Mouse (Mus musculus) limb, embryonic 14.5 days (tissue): ENCODE results near the gene Efhc1. TPM values are rescaled to one million over a fixed set of nuclear protein-coding genes. Genes with fewer than 3 reads are reported as not detected.
A peak's percentile ranks its signal among the peaks of the same experiment; 100 is the strongest.

Experiments used
- ATAC-seq: fragments of 200-750 bp; cut with Nextera tagmentation; 2 replicates; pipeline ENCODE4 v1.8.0; 2017; ENCODE audit warnings: low read depth, moderate number of reproducible peaks, moderate TSS enrichment; ENCODE audit not compliant: low FRiP score
- DNase-seq: peaks from one replicate; pipeline ENCODE4 v3.0.0-alpha.2; 2015; ENCODE audit warnings: low spot score
- H3K27ac ChIP-seq: fragments of 300-500 bp; sonication (generic); replicated peaks from 2 replicates; pipeline ENCODE4 v1.5.1; 2014; ENCODE audit warnings: low read depth, mild to moderate bottlenecking, low read length, moderate library complexity, mixed read lengths
- H3K27me3 ChIP-seq: fragments of 300-500 bp; sonication (generic); 2 replicates; pipeline ENCODE4 v1.6.1; 2014; ENCODE audit warnings: low read length, mixed read lengths; ENCODE audit not compliant: control insufficient read depth, insufficient read depth
- H3K36me3 ChIP-seq: fragments of 300-500 bp; sonication (generic); 2 replicates; pipeline ENCODE4 v1.6.1; 2014; ENCODE audit warnings: mild to moderate bottlenecking, low read length, moderate library complexity, mixed read lengths; ENCODE audit not compliant: control insufficient read depth, insufficient read depth
- H3K4me1 ChIP-seq: fragments of 300-500 bp; sonication (generic); 2 replicates; pipeline ENCODE4 v1.6.1; 2014; ENCODE audit warnings: antibody characterized with exemption, low read length, mixed read lengths; ENCODE audit not compliant: control insufficient read depth, insufficient read depth
- H3K4me2 ChIP-seq: fragments of 300-500 bp; sonication (generic); replicated peaks from 2 replicates; pipeline ENCODE4 v1.6.1; 2014; ENCODE audit warnings: low read depth, mild to moderate bottlenecking, low read length, moderate library complexity; ENCODE audit not compliant: severe bottlenecking
- H3K4me3 ChIP-seq: fragments of 300-500 bp; sonication (generic); replicated peaks from 2 replicates; pipeline ENCODE4 v1.5.1; 2014; ENCODE audit warnings: low read length
- H3K9ac ChIP-seq: fragments of 300-500 bp; sonication (generic); 2 replicates; pipeline ENCODE4 v1.6.1; 2014; ENCODE audit warnings: mild to moderate bottlenecking, low read depth, low read length, moderate library complexity; ENCODE audit not compliant: severe bottlenecking
- H3K9me3 ChIP-seq: fragments of 300-500 bp; sonication (generic); 2 replicates; pipeline ENCODE4 v1.6.1; 2016; ENCODE audit warnings: low read length; ENCODE audit not compliant: control insufficient read depth
- POLR2A ChIP-seq: fragments of 200-500 bp; IDR thresholded peaks from 2 replicates; pipeline ENCODE4 v1.8.0; 2012; ENCODE audit warnings: inconsistent platforms, mild to moderate bottlenecking, moderate library complexity, borderline replicate concordance; ENCODE audit not compliant: insufficient read depth, insufficient read length; ENCODE audit errors: extremely low read depth
- WGBS: fragments of 180-500 bp; shearing (Covaris S2); extraction: QIAGEN DNeasy Blood & Tissue Kit; methylation state at CpG from one replicate; pipeline ENCODE4 v1.1.7; 2014; 5-methylcytosine and 5-hydroxymethylcytosine counted together
- polyA plus RNA-seq, 2 experiments: library from polyadenylated mRNA; depleted of rRNA in 1 of 2; stranded (reverse) in 1 of 2; unstranded in 1 of 2; fragments of >200 nt; fragmentation: Nextera tagmentation in 1 of 2; extraction: Ambion mirVana in 1 of 2; gene quantifications; 2 replicates each; pipeline versions ENCODE4 v1.2.1 to v1.2.3; 2012 to 2014

Gene Efhc1
- polyA plus RNA-seq, 2 experiments: 2.7 to 3.1 TPM

DNA sequence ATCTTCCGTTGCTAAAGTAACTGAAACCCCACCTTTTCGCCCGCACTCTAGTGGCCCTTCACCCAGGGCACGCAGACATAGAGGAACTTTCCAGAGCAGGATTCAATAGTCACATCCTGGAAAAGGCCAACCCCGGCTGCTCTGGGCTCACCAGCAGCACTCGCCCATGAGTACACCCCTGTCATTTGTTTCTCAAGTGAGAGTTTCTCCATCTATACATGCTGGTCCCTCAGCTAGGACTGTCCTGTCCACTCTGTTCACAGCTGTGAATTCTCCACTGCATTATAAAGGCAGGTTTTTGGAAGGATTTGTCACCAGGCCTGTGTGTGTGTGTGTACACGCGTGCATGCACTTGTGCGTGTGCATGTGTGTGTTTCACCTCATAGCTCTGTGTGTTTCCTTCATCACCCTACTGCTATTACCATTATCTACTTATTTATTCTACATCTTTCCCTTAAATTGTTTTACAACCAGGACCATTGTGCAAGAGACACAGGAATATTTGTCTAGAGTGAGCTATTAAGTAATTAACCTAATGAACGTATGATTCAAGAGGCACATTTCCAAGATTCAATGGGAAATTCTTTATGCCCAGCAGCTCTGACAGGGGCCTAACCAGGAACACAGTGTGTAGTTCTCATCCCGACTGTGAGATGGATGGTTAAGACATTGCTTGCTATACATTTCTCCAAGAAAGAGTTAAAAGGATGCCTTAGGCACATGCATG, 81.8 kb downstream of the Efhc1 start:
- WGBS: 86% methylated on average over 11 of the region's 11 CpGs

DNA sequence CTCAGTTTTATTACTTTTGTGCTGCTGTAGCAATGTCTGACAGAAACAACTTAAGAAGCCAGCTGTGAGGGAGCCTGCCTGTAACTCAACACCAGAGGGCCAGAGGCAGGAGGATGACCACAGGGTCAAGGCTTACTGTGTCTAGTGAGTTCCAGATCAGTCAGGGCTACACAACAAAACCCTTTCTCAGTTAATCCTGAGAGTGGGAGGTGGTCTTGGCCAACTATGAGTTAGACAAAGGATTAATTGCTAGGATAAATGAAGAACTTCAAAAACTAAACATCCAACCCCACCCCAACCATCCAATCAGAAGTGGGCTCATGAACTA, 82.3 kb downstream of the Efhc1 start:
- ATAC-seq (peak; percentile 25; the same call in 1 of the 2 replicates), DNase-seq (no peak)
- no peak for TF ChIP-seq POLR2A

More for the DNA sequence above, 81.8 kb downstream of the Efhc1 start:
- no peaks in the 10 kb centered on the region for H3K4me1 ChIP-seq
- H3K4me3 ChIP-seq: no peak overlapping the region
- peaks cover 20% of the 10 kb centered on the region; the same call in 1 of the 2 replicates for H3K36me3 ChIP-seq
- H3K4me2 ChIP-seq: no peak overlapping the region
- H3K27ac ChIP-seq: no peak overlapping the region
- H3K9me3 ChIP-seq: no peaks in the 10 kb centered on the region
- TF ChIP-seq POLR2A: no peak
- H3K9ac ChIP-seq: no peak overlapping the region
- DNase-seq: no peak
- no peak for ATAC-seq
- H3K27me3 ChIP-seq: no peaks in the 10 kb centered on the region

DNA sequence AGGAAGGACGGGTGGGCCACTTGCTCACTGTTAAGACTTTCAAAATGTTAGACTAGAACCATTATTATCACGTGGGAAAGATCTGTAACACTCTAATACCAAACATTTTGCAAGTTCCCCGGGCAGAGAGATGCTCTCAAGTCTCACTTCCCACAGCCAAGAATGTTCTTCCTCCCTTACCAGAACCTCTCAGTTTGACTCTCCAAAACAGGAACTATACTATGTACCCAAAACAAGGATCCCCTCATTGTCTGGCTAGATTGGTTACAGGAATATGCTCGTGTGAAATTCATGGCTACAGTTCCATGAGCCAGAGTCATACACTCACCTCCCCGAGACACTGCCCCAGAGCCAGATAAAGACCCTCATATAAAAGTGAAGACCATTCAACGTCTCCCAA, 84.5 kb downstream of the Efhc1 start:
- TF ChIP-seq POLR2A: no peak
- no peaks in the 10 kb centered on the region for H3K27me3 ChIP-seq
- no peak overlapping the region for H3K27ac ChIP-seq
- WGBS: 81% methylated on average over 6 of the region's 6 CpGs
- H3K4me3 ChIP-seq: no peak overlapping the region
- H3K4me1 ChIP-seq: peaks cover 4% of the 10 kb centered on the region
- no peaks in the 10 kb centered on the region for H3K9me3 ChIP-seq
- H3K4me2 ChIP-seq: no peak overlapping the region
- no peak overlapping the region for H3K9ac ChIP-seq
- DNase-seq (no peak), ATAC-seq (no peak)
- H3K36me3 ChIP-seq: peaks cover 20% of the 10 kb centered on the region; the same call in 1 of the 2 replicates

More for the DNA sequence above, 82.3 kb downstream of the Efhc1 start:
- no peaks in the 10 kb centered on the region for H3K9me3 ChIP-seq
- no peak overlapping the region for H3K9ac ChIP-seq
- no peaks in the 10 kb centered on the region for H3K27me3 ChIP-seq
- H3K4me1 ChIP-seq: no peaks in the 10 kb centered on the region
- no peak overlapping the region for H3K4me3 ChIP-seq
- peaks cover 20% of the 10 kb centered on the region; the same call in 1 of the 2 replicates for H3K36me3 ChIP-seq
- H3K4me2 ChIP-seq: no peak overlapping the region
- no peak overlapping the region for H3K27ac ChIP-seq

DNA sequence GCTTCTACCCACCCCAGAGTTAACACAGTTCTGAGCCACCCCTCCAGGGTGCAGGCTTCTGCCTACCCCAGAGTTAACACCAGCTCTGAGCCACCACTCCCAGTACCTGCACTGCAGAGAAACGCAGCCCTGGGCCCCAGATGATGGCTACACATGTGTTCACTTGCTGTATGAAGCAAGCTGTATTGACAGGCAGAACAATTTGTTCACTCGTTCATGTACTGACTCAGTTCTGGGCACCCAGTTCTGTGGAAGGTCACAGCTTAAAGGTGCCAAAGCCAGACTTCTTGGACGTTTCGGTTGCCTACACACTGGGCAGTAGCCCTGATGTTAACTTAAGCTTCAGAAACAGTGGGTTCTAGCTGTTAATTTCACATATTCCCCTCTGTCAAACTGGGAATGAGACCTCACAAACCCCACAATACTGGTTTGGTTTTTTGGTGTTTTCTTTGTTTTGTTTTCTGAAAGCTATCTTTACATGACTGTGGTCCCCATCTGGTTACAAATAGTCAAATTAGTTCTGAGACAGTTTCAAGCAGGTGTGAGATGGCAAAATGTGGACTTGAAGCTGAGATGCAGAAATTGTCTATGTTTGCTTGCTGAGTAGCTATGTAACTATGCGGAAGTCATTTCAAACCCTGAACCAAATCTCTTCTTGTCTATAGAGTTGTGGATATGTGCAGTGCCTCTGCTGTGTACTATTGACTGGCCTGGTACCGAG, 86.6 kb downstream of the Efhc1 start:
- Histone ChIP-seq H3K9ac (no peak overlapping the region), H3K27ac (no peak overlapping the region), H3K4me3 (no peak overlapping the region), H3K36me3 (peaks cover 21% of the 10 kb centered on the region; the same call in 1 of the 2 replicates), H3K4me1 (peaks cover 21% of the 10 kb centered on the region), H3K9me3 (no peaks in the 10 kb centered on the region), H3K4me2 (no peak overlapping the region), H3K27me3 (no peaks in the 10 kb centered on the region)
- TF ChIP-seq POLR2A: no peak
- DNase-seq: no peak
- ATAC-seq: no peak
- WGBS: 77% methylated on average over 6 of the region's 6 CpGs

DNA sequence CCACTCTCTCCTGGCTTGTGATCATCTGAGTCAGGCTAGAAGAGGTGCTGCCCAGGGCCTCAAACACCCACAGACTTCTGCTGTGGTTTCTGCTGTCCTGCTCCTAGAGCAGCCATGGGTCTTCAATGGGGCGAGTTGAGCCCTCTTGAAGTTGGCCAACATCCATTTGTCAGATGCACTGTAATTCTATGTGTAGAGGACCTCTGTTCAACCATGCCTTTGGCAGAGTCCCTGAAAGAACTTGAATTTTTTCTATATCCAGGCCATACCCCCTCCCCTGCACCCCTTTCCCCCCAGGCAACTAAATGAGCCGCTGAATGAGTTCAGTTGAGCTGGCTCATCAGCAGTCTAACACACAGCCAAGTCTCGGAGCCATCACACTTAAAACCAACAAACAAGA, 88.1 kb downstream of the Efhc1 start:
- no peak for TF ChIP-seq POLR2A
- H3K4me3 ChIP-seq: no peak overlapping the region
- H3K4me1 ChIP-seq: peaks cover 21% of the 10 kb centered on the region
- H3K9ac ChIP-seq: no peak overlapping the region
- H3K9me3 ChIP-seq: no peaks in the 10 kb centered on the region
- 84% methylated on average over 3 of the region's 3 CpGs for WGBS
- H3K27ac ChIP-seq: no peak overlapping the region
- no peak overlapping the region for H3K4me2 ChIP-seq
- ATAC-seq (no peak), DNase-seq (no peak)
- H3K27me3 ChIP-seq: no peaks in the 10 kb centered on the region
- H3K36me3 ChIP-seq: peaks cover 23% of the 10 kb centered on the region; the same call in 1 of the 2 replicates
